In genomic region chr15:103253352-103253751, GRCm38 (mm10) we compare ENCODE assay signal across 1 mouse cellular context.
TF ChIP-seq lines count a peak whose summit lies in the region.

No protein-coding gene starts in this region.

TF ChIP-seq in MEL, 35 proteins besides CTCF, POLR2A, EP300 and RAD21:
- no peak for TF ChIP-seq NRF1 (IDR thresholded peaks at IDR 0.05; ENCODE audit: insufficient read depth, low read depth, low read length, poor library complexity, severe bottlenecking)
- peak; percentile 50 for TF ChIP-seq ZNF384 (IDR thresholded peaks at IDR 0.05; ENCODE audit: low read depth, low read length)
- no peak for TF ChIP-seq NELFE (IDR thresholded peaks at IDR 0.05; ENCODE audit: low read depth, low read length)
